Mouse (Mus musculus): ENCODE results near the gene Ctsr. TPM values are rescaled to one million over a fixed set of nuclear protein-coding genes. Genes with fewer than 3 reads are reported as not detected.
"Not testable (repeated sequence)": the region's sequence is repeated elsewhere in the genome, so short reads cannot be mapped to it uniquely, and the experiment has no call there.

The Ctsr gene
- not detected in 2 replicates for polyA plus RNA-seq (2016; fragmentation: Nextera tagmentation; extraction: Ambion mirVana)

- no peak within 1 kb of the TSS for H3K4me3 ChIP-seq (replicated peaks)
- ATAC-seq (ENCODE audit: low FRiP score): no peak
- H3K9me3 ChIP-seq: peaks cover 38% of the 10 kb centered on the region
- H3K4me1 ChIP-seq: no peaks in the 10 kb centered on the region
- no peak within 1 kb of the TSS for H3K4me2 ChIP-seq
- 66% methylated on average over 1 of the region's 1 CpGs for WGBS
- H3K36me3 ChIP-seq (replicated peaks): no peaks in the 10 kb centered on the region
- H3K27me3 ChIP-seq: no peaks in the 10 kb centered on the region
- no peak within 1 kb of the TSS for H3K9ac ChIP-seq
- H3K27ac ChIP-seq: no peak within 1 kb of the TSS
These were observed at the start of gene Ctsr for GRCm38 (mm10) chr13:61164156-61164555. Ctsr (minus strand) TSS chr13:61164256.

- Histone ChIP-seq H3K9me3 (peaks cover 45% of the 10 kb centered on the region), H3K4me2 (no peak within 1 kb of the TSS), H3K4me3 (replicated peaks) (no peak within 1 kb of the TSS), H3K27me3 (no peaks in the 10 kb centered on the region), H3K9ac (no peak within 1 kb of the TSS), H3K4me1 (no peaks in the 10 kb centered on the region), H3K36me3 (replicated peaks) (no peaks in the 10 kb centered on the region), H3K27ac (no peak within 1 kb of the TSS)
- WGBS: 90% methylated on average over 3 of the region's 3 CpGs
- ATAC-seq (ENCODE audit: low FRiP score): no peak
These were observed 39.3 kb upstream of the Ctsr start, which contains the start of gene Cts6 for GRCm38 (mm10) chr13:61203310-61203709. Cts6 (minus strand) TSS chr13:61203410.

GRCm38 (mm10) chr13:61185151-61185933 lies 21.3 kb upstream of the Ctsr start:
- 74% methylated on average over 5 of the region's 5 CpGs for WGBS
- not testable (repeated sequence) for H3K27ac ChIP-seq; H3K4me1 ChIP-seq; H3K4me3 ChIP-seq (replicated peaks); ATAC-seq (ENCODE audit: low FRiP score); H3K36me3 ChIP-seq (replicated peaks); H3K9ac ChIP-seq; H3K27me3 ChIP-seq; H3K4me2 ChIP-seq
- peaks cover 10% of the 10 kb centered on the region for H3K9me3 ChIP-seq

GRCm38 (mm10) chr13:61164622-61165021 lies 566 bp upstream of the Ctsr start:
- Histone ChIP-seq H3K27me3 (no peaks in the 10 kb centered on the region), H3K4me1 (no peaks in the 10 kb centered on the region), H3K36me3 (replicated peaks) (no peaks in the 10 kb centered on the region), H3K27ac (no peak overlapping the region), H3K9me3 (peaks cover 42% of the 10 kb centered on the region), H3K9ac (no peak overlapping the region), H3K4me3 (replicated peaks) (no peak overlapping the region), H3K4me2 (no peak overlapping the region)
- 89% methylated on average over 4 of the region's 4 CpGs for WGBS
- ATAC-seq (ENCODE audit: low FRiP score): no peak

Other genes with a start within 250 kb of the Ctsr start
- gene Gm49393, start 228.7 kb downstream of the Ctsr start, polyA plus RNA-seq (2016; fragmentation: Nextera tagmentation; extraction: Ambion mirVana): not detected in 2 replicates
- 0.96 and 1.1 TPM in 2 replicates for gene Gm49391, start 227.7 kb downstream of the Ctsr start, polyA plus RNA-seq (2016; fragmentation: Nextera tagmentation; extraction: Ambion mirVana)
- 8.2 and 11.0 TPM in 2 replicates for gene Ctla2a, start 227.6 kb downstream of the Ctsr start, polyA plus RNA-seq (2016; fragmentation: Nextera tagmentation; extraction: Ambion mirVana)
- gene Tpbpa, start 222.3 kb downstream of the Ctsr start, polyA plus RNA-seq (2016; fragmentation: Nextera tagmentation; extraction: Ambion mirVana): not detected in 2 replicates
- not detected in 2 replicates for gene Ctsj, start 158.3 kb downstream of the Ctsr start, polyA plus RNA-seq (2016; fragmentation: Nextera tagmentation; extraction: Ambion mirVana)
- not detected in 2 replicates for gene Ctsq, start 123.6 kb downstream of the Ctsr start, polyA plus RNA-seq (2016; fragmentation: Nextera tagmentation; extraction: Ambion mirVana)
- not detected in 2 replicates for gene Cts6, start 39.2 kb upstream of the Ctsr start, polyA plus RNA-seq (2016; fragmentation: Nextera tagmentation; extraction: Ambion mirVana)
- gene Cts8, start 91.1 kb upstream of the Ctsr start, polyA plus RNA-seq (2016; fragmentation: Nextera tagmentation; extraction: Ambion mirVana): not detected in 2 replicates
- gene Gm49398, start 124.6 kb upstream of the Ctsr start, polyA plus RNA-seq (2016; fragmentation: Nextera tagmentation; extraction: Ambion mirVana): not detected in 2 replicates
- not detected in 2 replicates for gene Cts7, start 193.9 kb upstream of the Ctsr start, polyA plus RNA-seq (2016; fragmentation: Nextera tagmentation; extraction: Ambion mirVana)

Data from forebrain, embryonic 12.5 days (tissue).